Mouse (Mus musculus) embryonic facial prominence, embryonic 14.5 days (tissue): ENCODE data around the gene Ooep. TPM values are rescaled to one million over a fixed set of nuclear protein-coding genes. Genes with fewer than 3 reads are reported as not detected.
A peak's percentile ranks its signal among the peaks of the same experiment; 100 is the strongest.

ENCODE experiments used
- ATAC-seq: fragments of 200-750 bp; cut with Nextera tagmentation; 2 replicates; pipeline ENCODE4 v1.8.0; 2017; ENCODE audit warnings: low read depth, moderate number of reproducible peaks, moderate TSS enrichment
- DNase-seq: peaks from one replicate; pipeline ENCODE4 v3.0.0-alpha.2; 2015; ENCODE audit warnings: low spot score
- H3K27ac ChIP-seq: fragments of 300-500 bp; sonication (generic); replicated peaks from 2 replicates; pipeline ENCODE4 v1.5.1; 2014; ENCODE audit warnings: low read depth, mild to moderate bottlenecking, low read length, moderate library complexity
- H3K27me3 ChIP-seq: fragments of 300-500 bp; sonication (generic); replicated peaks from 2 replicates; pipeline ENCODE4 v1.6.1; 2014; ENCODE audit warnings: low read length; ENCODE audit not compliant: control insufficient read depth, insufficient read depth
- H3K36me3 ChIP-seq: fragments of 300-500 bp; sonication (generic); 2 replicates; pipeline ENCODE4 v1.6.1; 2014; ENCODE audit warnings: low read length, mixed read lengths; ENCODE audit not compliant: control insufficient read depth, insufficient read depth
- H3K4me1 ChIP-seq: fragments of 300-500 bp; sonication (generic); 2 replicates; pipeline ENCODE4 v1.6.1; 2014; ENCODE audit warnings: antibody characterized with exemption, low read length; ENCODE audit not compliant: control insufficient read depth, insufficient read depth
- H3K4me2 ChIP-seq: fragments of 300-500 bp; sonication (generic); 2 replicates; pipeline ENCODE4 v1.6.1; 2014; ENCODE audit warnings: low read depth, mild to moderate bottlenecking, low read length, moderate library complexity, mixed read lengths
- H3K4me3 ChIP-seq: fragments of 300-500 bp; sonication (generic); 2 replicates; pipeline ENCODE4 v1.5.1; 2014; ENCODE audit warnings: low read depth, mild to moderate bottlenecking, low read length
- H3K9ac ChIP-seq: fragments of 300-500 bp; sonication (generic); 2 replicates; pipeline ENCODE4 v1.6.1; 2014; ENCODE audit warnings: low read depth, mild to moderate bottlenecking, low read length, moderate library complexity, mixed read lengths
- H3K9me3 ChIP-seq: fragments of 300-500 bp; sonication (generic); 2 replicates; pipeline ENCODE4 v1.6.1; 2016; ENCODE audit warnings: low read length; ENCODE audit not compliant: control insufficient read depth
- WGBS: fragments of 180-500 bp; shearing (Covaris S2); extraction: QIAGEN DNeasy Blood & Tissue Kit; methylation state at CpG from one replicate; pipeline ENCODE4 v1.1.7; 2014; 5-methylcytosine and 5-hydroxymethylcytosine counted together
- polyA plus RNA-seq: library from polyadenylated mRNA; unstranded; fragments of >200 nt; fragmentation: Nextera tagmentation; extraction: Ambion mirVana; gene quantifications from 2 replicates; pipeline ENCODE4 v1.2.1, GENCODE M21; 2014

Gene Ooep
- polyA plus RNA-seq, 1 experiment from 2014 or later = 3.7 TPM

- Histone ChIP-seq H3K4me3 (no peak overlapping the region), H3K4me1 (no peaks in the 10 kb centered on the region), H3K9ac (no peak overlapping the region), H3K36me3 (no peaks in the 10 kb centered on the region), H3K9me3 (no peaks in the 10 kb centered on the region), H3K27ac (no peak overlapping the region), H3K27me3 (peaks cover 66% of the 10 kb centered on the region), H3K4me2 (no peak overlapping the region)
- DNase-seq (no peak), ATAC-seq (no peak)
- 68% methylated on average over 7 of the region's 7 CpGs for WGBS
Observed at GRCm38 (mm10) chr9:78394602-78395001, 16.1 kb upstream of the Ooep start.

GRCm38 (mm10) chr9:78393741-78394140 lies 15.2 kb upstream of the Ooep start:
- Histone ChIP-seq H3K4me2 (no peak overlapping the region), H3K9ac (no peak overlapping the region), H3K9me3 (no peaks in the 10 kb centered on the region), H3K4me1 (no peaks in the 10 kb centered on the region), H3K4me3 (no peak overlapping the region), H3K36me3 (no peaks in the 10 kb centered on the region), H3K27ac (no peak overlapping the region), H3K27me3 (peaks cover 64% of the 10 kb centered on the region)
- 82% methylated on average over 10 of the region's 10 CpGs for WGBS
- no peak for DNase-seq
- no peak for ATAC-seq

GRCm38 (mm10) chr9:78389981-78390380 lies 11.5 kb upstream of the Ooep start:
- no peak overlapping the region for H3K27ac ChIP-seq
- no peaks in the 10 kb centered on the region for H3K4me1 ChIP-seq
- H3K36me3 ChIP-seq = no peaks in the 10 kb centered on the region
- no peak overlapping the region for H3K9ac ChIP-seq
- 39% methylated on average over 5 of the region's 5 CpGs for WGBS
- H3K9me3 ChIP-seq = no peaks in the 10 kb centered on the region
- ATAC-seq (no peak), DNase-seq (peak; percentile 5)
- peaks cover 28% of the 10 kb centered on the region for H3K27me3 ChIP-seq
- no peak overlapping the region for H3K4me2 ChIP-seq
- no peak overlapping the region for H3K4me3 ChIP-seq

GRCm38 (mm10) chr9:78386947-78387346 lies 8.4 kb upstream of the Ooep start:
- Histone ChIP-seq H3K4me3 (no peak overlapping the region), H3K36me3 (no peaks in the 10 kb centered on the region), H3K27ac (no peak overlapping the region), H3K4me1 (no peaks in the 10 kb centered on the region), H3K9me3 (no peaks in the 10 kb centered on the region), H3K9ac (no peak overlapping the region), H3K27me3 (no peaks in the 10 kb centered on the region; the same call in 1 of the 2 replicates), H3K4me2 (no peak overlapping the region)
- ATAC-seq (no peak), DNase-seq (no peak)
- WGBS = 82% methylated on average over 7 of the region's 7 CpGs

GRCm38 (mm10) chr9:78385893-78386292 lies 7.4 kb upstream of the Ooep start:
- 36% methylated on average over 3 of the region's 3 CpGs for WGBS
- H3K4me1 ChIP-seq = no peaks in the 10 kb centered on the region
- no peaks in the 10 kb centered on the region for H3K9me3 ChIP-seq
- H3K36me3 ChIP-seq = no peaks in the 10 kb centered on the region
- no peak overlapping the region for H3K4me3 ChIP-seq
- H3K27ac ChIP-seq = no peak overlapping the region
- DNase-seq = peak; percentile 27
- no peak overlapping the region for H3K9ac ChIP-seq
- no peak overlapping the region for H3K4me2 ChIP-seq
- no peaks in the 10 kb centered on the region for H3K27me3 ChIP-seq
- no peak for ATAC-seq

GRCm38 (mm10) chr9:78377546-78377945 lies 979 bp downstream of the Ooep start:
- WGBS = 30% methylated on average over 8 of the region's 8 CpGs
- Histone ChIP-seq H3K9ac (0 out of 2 replicates have a peak overlapping the region, but pooled peaks have one; percentile 41), H3K36me3 (no peaks in the 10 kb centered on the region), H3K4me2 (peak overlapping the region; percentile 56), H3K27me3 (0 out of 2 replicates have a peak, but pooled peaks cover 4% of the 10 kb centered on the region), H3K27ac (no peak overlapping the region), H3K4me3 (peak overlapping the region; percentile 28), H3K4me1 (no peaks in the 10 kb centered on the region), H3K9me3 (no peaks in the 10 kb centered on the region)
- DNase-seq = no peak
- ATAC-seq = no peak

GRCm38 (mm10) chr9:78375486-78375885 lies 3.0 kb downstream of the Ooep start:
- Histone ChIP-seq H3K36me3 (no peaks in the 10 kb centered on the region), H3K4me2 (no peak overlapping the region), H3K9me3 (no peaks in the 10 kb centered on the region), H3K9ac (no peak overlapping the region), H3K4me3 (no peak overlapping the region), H3K27me3 (0 out of 2 replicates have a peak, but pooled peaks cover 4% of the 10 kb centered on the region), H3K4me1 (no peaks in the 10 kb centered on the region), H3K27ac (no peak overlapping the region)
- ATAC-seq (no peak), DNase-seq (no peak)
- 78% methylated on average over 4 of the region's 4 CpGs for WGBS

- no peaks in the 10 kb centered on the region for H3K4me1 ChIP-seq
- 65% methylated on average over 1 of the region's 1 CpGs for WGBS
Observed at GRCm38 (mm10) chr9:78374885-78375389, 3.6 kb downstream of the Ooep start.

GRCm38 (mm10) chr9:78374397-78374796 lies 4.1 kb downstream of the Ooep start:
- 53% methylated on average over 5 of the region's 5 CpGs for WGBS
- Histone ChIP-seq H3K27ac (no peak overlapping the region), H3K27me3 (0 out of 2 replicates have a peak, but pooled peaks cover 2% of the 10 kb centered on the region), H3K4me3 (no peak overlapping the region), H3K36me3 (no peaks in the 10 kb centered on the region), H3K9me3 (no peaks in the 10 kb centered on the region), H3K9ac (no peak overlapping the region), H3K4me1 (no peaks in the 10 kb centered on the region), H3K4me2 (no peak overlapping the region)
- no peak for DNase-seq
- no peak for ATAC-seq

More at GRCm38 (mm10) chr9:78374885-78375389, 3.6 kb downstream of the Ooep start:
- no peak overlapping the region for H3K9ac ChIP-seq
- no peak overlapping the region for H3K4me2 ChIP-seq
- no peak overlapping the region for H3K4me3 ChIP-seq
- H3K27me3 ChIP-seq = 0 out of 2 replicates have a peak, but pooled peaks cover 4% of the 10 kb centered on the region
- ATAC-seq (no peak), DNase-seq (no peak)
- H3K36me3 ChIP-seq = no peaks in the 10 kb centered on the region
- no peaks in the 10 kb centered on the region for H3K9me3 ChIP-seq
- H3K27ac ChIP-seq = no peak overlapping the region
